Mouse (Mus musculus): ENCODE measurements around the gene Chrm3.
A peak's percentile ranks its signal among the peaks of the same experiment; 100 is the strongest.

Gene Chrm3

DNA sequence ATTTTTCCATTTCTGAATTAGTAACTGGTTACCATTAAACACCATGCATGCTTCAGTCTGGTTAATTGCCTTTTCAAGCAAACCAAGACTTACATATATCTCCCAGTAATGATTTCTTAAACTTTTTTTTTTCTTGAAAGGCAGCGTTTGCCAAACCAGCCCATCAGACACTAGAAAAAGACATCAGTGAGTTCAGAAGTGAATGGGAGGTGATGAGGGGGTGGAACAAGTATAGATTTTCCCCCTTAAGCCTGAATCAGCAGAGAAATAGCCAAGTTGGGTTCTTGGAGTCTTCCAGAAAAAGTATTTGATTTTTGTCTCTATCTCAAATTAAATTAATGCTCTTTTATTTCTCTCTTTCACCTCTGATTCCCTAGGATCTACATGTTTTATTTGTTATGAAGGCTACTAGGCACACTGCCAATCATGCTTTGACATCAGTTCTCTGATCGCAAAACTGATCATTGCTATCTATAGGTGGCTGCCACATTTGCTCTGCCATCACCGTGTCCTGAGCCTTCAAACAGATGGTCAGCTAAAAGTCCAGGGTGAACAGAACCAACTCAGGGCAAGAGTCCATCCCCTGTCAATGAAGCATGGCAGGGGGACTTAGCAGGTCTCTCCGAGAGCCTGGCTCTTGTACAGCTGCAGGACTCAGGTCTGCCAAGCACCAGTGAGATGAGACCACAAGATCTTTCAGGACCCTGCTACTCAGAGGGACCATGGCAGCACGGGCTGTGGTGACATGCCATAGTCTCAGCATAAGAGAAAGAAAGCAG, 125.1 kb downstream of the Chrm3 start:
- no peak for DNase-seq

DNA sequence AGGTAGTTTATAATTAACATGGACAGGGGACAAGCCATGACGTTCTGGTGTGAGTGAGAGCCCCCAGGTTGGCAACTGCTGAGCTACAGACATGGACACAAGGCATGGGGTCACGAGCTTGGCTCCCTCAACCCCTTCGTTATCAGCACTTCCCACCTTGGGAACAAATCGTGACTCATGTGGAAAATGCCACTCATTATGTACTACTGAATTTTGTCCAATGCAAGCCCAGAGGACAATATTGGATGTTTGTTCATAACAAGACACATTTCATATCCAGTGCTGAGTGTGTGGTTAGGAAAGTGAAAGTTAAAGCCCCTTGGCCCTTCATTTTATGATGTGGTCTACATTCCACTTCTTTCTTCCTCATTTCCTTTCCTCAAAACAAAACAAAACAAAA, 140.2 kb downstream of the Chrm3 start:
- no peak for DNase-seq

DNA sequence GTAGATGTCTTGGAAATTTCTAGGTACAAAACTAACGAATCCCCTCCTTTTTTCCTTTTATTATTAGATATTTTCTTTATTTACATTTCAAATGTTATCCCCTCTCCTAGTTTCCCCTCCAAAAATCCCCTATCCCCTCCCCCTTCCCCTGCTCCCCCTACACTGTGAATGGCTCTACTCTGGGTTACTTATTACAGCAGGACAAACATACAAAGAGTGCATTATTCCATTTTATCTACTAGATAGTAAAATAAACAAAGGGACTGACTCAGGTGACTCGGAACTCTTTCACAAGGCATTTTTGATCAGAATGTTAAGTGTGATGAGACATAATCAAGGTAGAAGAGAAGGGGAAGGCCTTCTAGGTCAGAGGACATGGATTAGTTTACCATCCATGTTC, 148.5 kb downstream of the Chrm3 start:
- DNase-seq = no peak

DNA sequence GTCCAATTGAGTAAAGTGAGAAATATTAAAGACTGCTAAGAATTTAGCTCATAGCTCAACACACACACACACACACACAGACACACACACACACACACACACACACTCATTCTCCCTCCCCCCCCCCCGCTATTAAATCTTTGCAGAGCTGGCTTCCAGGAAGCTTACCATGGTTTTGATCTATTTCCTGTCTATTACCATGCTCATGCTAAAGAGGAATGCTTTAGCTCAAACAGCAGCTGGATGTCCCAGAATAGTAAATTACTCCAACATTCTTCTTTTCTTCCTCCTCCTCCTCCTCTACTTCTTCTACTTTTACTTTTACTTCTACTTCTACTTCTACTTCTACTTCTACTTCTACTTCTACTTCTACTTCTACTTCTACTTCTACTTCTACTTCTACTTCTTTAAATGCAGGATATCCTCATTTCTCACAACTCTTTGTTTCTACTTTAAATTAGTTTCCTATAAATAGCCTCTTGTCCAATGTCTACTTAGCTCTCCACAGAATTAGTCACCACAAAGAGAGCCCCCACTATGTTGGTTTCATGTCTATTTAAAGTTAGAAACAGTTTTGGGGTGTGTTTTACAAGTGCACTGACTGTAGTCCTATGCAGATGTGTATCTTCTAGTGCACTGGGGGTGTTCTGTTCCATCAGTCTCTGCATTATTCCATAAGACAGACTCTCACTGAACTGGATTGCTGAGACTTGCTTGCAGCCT, 150.0 kb downstream of the Chrm3 start:
- no peak for DNase-seq

DNA sequence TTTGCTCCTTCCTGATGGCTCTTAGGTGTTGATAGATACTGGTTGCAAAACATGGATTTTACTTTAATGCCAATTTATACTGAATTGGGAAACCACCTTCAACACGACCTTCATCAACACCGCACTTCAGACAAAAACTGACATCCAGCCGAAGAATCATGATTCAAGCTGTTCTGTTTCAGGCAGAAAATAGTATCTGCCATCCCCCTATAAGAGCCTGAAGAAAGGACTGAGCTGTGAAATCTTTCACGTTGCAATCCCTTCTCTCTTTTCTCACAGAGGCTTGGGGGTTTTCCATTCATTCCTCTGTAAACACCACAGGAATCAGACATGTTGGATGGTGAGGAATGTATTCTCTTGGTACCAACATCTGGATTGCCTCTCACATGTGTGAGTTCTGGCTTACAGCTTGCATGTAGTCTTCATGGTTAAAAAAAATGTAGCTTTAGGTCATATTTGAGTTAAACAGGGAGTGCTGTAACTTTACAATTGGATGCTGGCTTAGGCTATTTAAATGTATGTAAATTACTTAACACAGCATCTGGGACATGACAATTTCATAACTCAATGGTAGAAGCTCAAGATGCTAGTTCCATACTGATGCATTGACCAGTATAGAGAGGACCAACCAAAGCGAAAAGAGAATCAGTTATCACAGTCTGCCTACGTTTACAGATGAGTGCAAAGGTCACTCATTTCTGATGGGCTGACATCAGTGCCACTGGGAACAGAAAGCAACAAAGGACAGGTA, 161.3 kb downstream of the Chrm3 start:
- no peak for DNase-seq

DNA sequence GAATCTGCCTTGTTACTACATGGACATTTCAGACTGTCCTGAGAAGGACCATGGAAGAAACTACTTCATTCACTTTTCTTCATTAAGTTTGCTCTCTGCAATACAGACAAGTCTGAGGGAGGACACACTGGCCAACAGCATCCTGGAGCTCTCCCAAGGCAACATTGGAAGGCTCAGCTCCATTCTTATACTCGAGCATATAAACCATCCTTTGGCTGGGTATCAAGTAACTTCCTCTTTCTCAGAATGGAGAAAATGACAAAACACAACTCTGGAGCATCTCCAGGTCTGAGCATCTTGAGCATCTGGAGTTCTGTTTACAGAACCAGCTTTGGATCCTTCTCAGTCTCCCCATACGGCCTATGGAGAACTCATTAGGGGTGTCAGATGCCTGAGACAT, 170.8 kb downstream of the Chrm3 start:
- DNase-seq = no peak

DNA sequence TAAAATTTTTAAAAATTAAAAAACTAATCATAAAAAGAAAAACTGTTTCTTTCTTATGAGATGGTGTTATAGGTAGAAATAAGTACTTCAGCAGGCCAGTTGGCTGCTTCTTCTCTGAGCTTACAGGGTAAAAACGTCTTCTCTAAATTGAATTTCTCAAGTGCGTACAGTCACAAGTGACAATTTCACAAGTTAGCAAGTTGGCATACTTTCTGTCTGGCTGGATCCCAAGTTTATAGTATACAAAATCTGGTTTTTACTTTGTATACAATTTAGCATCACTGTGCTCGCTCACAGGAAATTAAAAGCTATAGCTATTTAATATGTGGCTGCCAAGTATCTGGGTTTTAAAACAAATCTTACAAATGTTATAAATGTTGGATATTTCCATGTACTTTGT, 172.7 kb downstream of the Chrm3 start:
- DNase-seq = no peak

DNA sequence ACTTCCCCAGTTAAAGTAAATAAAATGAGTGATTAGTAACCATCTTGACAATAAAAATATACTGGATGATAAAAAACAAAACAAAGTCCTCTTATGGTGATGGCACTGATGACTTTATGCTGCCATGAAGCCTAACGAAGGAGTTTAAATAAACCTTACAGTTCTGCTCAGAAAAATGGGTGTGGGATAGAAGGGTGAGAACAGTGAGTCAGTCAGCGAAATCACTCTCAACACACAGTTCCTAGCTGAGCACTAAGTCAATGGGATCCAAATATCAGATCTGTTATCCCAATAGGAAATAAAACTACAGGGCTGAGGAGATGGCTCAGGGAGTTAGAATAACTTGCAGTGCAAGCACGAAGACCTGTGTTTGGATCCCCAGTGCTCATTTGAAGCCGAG, 176.8 kb downstream of the Chrm3 start:
- DNase-seq = no peak

DNA sequence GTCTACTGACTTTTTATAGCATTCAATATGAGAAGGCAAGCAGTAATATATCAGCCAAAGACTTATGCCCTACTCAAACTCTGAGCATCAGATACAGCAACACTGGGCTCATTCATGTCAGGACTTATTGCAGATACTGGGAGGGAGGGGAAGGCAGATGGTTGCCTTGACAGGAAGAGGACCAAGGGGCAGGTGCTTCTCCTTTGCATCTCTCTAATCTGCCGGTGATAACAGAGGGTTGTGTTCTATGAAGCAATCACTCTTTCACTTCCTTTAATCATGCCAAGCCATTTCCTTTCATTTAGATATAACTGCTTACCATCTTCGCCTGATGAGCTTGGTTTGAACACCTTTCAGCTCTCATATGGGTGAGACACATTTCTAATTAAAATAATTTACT, 177.9 kb downstream of the Chrm3 start:
- DNase-seq = no peak

DNA sequence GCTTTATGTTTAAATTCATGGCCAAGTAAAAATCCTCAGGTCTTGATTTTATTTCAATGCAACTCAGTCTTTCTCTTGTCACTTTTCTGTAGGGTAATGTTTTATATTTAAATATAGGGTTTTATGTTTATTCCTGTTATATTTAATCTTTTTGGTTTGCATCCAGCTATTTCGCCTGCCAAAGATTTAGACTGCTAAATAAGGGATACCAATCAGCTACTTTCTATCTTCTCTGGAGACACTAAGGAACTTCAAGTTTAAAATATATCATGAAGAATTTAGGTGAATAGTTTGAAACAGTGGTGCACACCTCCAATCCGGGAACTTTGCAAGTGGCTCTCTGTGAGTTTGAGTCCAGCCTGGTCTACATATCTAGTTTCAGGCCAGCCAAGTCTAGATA, 190.1 kb downstream of the Chrm3 start:
- DNase-seq = no peak

DNA sequence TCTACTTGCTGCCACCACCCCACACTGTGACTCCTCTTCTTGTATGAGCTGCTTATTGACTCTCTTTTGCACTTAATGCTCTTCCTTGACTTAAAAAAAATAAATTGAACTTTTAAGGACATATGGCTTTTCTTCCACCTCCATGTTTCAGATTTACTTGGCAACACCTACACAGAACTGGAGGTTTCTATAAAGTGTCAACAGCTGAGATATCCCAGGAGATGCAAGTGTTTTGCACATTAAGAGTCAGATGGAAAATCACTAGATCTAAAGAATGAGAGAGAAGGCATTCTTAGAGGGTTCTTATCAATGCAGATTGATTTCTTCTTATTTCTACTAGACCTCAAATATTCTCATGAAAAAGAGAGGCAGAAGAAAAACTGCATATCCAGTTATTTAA, 197.3 kb downstream of the Chrm3 start:
- no peak for DNase-seq

DNA sequence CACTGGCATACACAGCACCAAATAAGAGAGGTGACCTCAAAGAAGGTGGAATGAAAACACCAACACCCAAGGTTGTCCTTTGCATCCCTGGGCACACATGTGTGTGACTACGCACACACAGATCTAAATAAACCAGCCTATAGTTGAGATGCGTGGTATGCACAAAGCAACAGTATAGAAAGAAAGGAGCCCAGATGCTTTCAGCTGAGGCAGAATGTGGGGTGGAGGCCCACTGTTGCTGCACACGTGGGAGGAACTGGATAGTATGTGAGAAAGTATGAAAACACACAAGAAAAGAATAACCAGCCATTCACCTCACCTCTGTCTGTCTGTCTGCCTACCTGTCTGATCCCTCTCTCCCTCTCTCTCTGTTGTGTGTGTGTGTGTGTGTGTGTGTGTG, 203.2 kb downstream of the Chrm3 start:
- no peak for DNase-seq

DNA sequence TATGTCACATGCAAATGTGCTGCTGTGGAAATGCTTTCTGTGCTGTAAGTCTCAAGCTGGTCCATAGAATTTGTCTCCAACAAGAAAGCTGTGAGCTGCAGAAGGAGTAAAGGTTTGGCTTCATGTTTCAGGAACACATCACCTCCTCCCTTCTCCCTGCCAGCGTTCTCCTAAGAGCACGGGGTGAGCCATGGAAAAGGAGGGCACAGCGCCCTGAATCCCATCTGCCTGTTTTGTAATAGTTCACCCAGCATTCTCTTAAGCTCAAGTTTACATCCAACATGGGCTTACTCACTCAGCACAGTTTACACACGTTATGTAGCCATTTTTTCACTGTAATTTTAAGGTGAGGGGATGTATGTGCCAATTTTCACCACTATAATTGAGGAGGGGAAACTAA, 220.1 kb downstream of the Chrm3 start:
- no peak for DNase-seq

DNA sequence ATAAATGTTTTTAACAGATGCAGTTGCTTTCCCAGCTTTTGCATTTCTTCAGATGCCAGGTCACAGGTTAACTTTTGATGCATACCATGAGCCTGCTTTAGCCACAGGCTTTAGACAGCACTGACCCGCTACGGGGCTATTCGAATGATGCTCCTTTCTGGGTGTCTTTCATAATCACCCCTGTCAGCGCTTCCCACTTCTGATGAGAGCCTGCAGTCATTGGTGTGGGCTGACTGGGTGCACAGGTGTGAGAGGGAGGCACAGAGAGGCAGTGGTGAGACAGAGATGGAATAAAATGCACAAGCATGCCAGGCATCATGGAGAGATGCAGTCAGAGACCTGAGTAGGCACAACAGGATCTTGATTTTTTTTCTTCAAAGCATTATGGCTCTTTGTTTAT, 221.8 kb downstream of the Chrm3 start:
- DNase-seq = no peak

DNA sequence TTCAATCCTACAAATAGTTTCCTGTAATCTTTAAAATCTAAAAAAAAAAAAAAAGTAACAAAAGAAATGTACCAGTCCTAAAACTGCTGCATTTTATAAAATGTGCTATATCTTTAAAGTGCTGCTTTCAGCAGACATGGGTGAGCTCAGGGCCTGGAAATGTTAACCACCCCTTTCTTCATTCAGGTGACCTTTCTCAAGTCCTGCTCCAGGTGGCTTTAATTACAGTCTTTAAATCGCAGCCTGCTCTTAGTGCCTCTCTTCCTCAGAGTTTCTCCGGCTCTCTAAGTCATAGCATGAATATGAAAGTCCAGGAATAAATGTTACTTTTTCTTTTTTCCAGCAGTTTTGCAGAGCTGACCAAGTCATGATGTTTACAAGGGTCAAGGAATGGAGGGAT, 229.6 kb downstream of the Chrm3 start:
- DNase-seq = no peak

DNA sequence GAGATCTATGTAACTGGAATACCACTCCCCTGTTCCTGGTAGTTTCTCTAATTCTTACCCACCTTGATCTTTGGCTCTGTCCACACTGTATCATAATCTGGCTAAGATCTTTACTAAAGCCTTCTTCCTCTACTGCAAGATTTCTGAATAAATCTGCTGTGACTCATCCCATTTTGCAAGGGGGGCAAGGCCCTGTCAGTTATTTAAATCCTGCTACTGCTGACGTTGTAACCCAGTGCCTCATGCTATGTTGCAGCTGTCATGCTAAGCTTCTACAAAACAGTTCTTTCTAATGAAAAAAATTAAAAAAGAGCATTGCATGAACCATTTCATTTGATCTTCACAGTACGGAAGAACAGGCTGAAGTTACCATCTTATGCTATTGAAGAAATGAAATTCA, 248.4 kb downstream of the Chrm3 start:
- DNase-seq = no peak

DNA sequence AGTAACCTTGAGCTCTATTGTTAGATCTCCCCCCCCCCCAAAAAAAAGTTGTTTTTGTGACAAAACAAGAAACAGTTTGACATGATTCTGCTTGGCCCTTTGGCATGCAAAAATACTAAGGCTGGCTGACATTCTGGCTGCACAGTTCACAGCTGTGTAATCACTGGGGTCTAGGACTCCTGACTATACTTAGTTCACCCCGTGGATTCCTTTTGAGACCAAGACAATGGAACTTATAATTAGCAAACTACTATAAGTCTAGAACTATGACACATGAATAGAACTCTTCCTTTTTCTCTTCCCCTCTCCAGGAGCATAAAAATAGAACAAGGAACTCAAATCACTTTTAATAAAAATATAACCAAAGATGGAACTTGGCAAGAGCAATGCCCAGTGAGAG, 251.1 kb downstream of the Chrm3 start:
- DNase-seq = no peak

DNA sequence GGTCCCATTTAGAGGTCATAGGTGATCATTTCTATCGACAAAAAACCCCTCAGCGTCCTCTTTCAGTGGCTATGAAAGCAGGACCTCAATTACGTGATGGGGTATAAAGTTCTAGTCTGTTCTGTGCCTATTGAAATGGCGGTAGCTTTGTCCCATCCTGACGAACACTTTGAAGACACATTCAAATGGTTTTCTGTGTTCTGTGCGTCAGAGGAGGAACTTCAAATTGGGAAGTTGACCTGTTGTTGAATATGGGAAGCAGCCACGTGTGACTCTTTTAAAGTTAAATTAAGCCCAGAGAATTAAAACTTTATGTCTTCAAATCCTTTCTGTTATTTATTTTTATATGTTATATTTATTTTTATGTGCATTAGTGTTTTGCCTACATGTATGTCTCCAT, 253.3 kb downstream of the Chrm3 start:
- DNase-seq = no peak

DNA sequence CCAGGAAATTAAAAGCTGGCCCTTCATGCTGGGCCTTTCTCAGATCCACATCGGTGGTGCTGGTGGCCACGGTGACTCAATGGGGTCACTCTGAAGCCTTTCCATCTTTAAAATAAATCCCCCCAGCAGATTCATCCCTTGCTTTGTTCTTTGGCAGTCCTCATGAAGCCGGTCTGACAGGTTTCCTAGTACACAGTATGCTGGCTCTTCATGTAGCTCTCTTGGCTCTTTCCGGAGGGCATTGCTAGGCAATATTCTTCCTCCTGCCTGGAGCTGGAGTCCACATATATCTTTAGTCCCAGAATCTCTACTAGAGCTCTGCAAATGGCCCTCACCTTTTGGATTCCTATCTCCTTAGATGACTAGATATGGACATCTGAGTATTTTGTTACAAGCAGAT, 269.9 kb downstream of the Chrm3 start:
- no peak for DNase-seq

DNA sequence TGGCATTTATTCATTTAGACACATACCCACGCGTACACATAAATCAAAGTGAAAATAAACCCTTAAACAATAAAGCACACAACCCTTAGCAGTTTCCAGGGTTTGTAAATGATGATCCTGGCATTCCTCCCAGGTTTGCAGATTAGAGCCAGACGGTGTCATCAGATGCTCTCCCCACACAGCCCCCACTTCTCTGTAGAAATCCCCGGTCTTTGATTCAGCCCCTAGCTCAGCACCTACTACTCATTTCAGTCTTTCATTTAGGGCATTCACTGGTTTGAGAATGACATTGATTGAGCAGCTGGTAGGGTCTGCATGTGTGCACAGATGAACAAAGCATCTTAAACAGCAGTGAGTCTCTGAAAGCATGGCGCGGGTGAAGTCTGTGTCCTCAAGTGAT, 274.3 kb downstream of the Chrm3 start:
- no peak for DNase-seq

DNA sequence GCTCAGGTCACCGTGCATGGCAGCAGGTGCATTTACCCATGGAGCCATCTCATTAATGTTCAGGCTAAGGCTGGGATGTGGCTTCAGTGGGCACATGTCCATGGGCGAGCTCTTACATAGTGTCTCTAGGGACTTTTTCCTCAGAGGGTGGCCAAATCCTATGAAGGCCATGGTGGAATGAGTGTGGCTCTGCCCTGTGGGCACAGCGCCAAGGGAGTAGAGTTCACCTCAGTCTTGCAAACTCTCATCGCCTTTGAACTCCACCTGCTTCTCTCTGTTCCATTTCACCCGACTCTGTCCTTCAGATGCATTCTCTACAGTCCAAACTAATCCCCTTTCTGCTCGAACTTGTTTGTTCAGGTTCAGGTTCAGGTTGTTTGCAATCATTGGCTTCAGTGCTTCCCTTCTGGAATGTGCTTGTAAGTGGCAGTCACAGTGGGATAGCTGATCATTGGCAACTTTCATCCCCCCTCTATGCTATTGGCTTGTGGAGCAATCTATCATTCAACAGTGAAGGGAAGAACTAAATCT, 278.7 kb downstream of the Chrm3 start:
- no peak for DNase-seq

DNA sequence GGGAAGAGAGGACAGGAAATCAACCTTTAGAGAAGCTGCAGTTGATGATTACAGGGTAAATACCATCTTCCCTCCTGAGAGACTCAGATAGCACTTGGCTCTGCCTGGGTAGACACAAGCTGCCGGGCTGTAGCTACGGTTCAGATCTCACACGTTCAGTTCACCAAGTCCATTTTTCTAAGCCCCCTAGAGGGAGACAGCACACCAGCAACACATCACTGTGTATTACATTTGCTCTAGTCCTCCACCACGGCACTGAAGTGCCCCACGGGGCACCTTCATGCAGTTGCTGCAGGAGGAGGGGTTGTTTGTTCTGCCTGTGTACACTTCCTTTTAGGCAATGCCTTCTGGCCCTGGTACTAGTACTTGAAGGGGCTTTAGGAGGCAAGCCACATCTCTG, 289.5 kb downstream of the Chrm3 start:
- peak; percentile 63 for DNase-seq

DNA sequence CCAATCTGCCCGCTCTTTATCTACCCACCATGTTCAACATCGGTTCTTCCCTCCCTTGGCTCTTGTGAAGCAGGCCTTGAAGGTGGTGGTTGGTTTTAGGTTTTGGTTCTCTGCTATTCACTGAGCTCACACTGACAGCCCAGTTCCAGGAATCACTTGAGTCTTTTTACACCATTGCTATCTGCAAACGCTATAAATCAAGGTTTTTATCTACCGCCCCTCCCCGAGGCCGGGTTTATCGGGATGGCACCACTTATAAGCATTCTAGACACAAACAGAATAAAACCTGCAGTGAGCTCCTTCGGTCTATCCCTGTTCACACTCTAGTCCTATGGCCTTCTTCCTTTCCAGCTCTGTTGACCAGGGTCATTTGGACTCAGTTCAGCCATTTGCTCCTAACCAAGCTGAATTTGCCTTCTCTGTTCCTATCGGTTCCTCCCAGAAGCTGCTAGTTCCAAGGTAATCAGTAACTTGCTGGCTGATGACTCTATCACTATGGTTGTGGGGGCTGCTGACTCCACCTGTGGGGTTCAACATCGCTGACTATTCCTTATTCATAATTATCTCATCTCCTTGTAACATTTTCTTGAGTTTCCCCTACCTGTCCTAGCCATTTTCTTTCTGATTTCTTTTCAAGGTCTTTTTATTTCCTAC, 291.6 kb downstream of the Chrm3 start:
- DNase-seq = no peak
